Mouse (Mus musculus) layer of hippocampus, postnatal 25 days (tissue): ENCODE data around the gene Foxf2. TPM values are rescaled to one million over a fixed set of nuclear protein-coding genes. Genes with fewer than 3 reads are reported as not detected.

Experiments used
- DNase-seq, 2 experiments: peaks; one replicate each; pipeline ENCODE4 v3.0.0; 2022; ENCODE audit warnings: mixed read lengths in 2 of 2, low spot score in 1 of 2; ENCODE audit errors: extremely low spot score in 1 of 2
- microRNA-seq, 2 experiments: library from miRNA; unstranded; fragments of <30 nt; microRNA quantifications; one replicate each; pipeline ENCODE4 v1.2.0; 2021
- total RNA-seq, 2 experiments: library from RNA; stranded (reverse); gene quantifications; 2 replicates each; pipeline ENCODE4 v1.2.3; 2021

The Foxf2 gene
- total RNA-seq, 2 experiments from 2014 or later = 4.1 to 5.7 TPM

- DNase-seq = no peak
Observed at GRCm38 (mm10) chr13:31667919-31668524, 42.4 kb downstream of the Foxf2 start.

GRCm38 (mm10) chr13:31672093-31672492, 46.5 kb downstream of the Foxf2 start:
- DNase-seq = no peak

Small RNA genes within 50 kb of the gene (microRNA-seq; reads per million reads assigned to microRNA genes)
- 0 reads per million in 2 experiments for gene Gm27516

Other genes with a start within 250 kb of the Foxf2 start
- gene Foxq1, start 69.7 kb upstream of the Foxf2 start, total RNA-seq = 1 to 10 TPM; 2.4 to 2.5 TPM
- gene A530084C06Rik, start 66.5 kb upstream of the Foxf2 start, total RNA-seq = under 1 TPM; 0.59 to 0.85 TPM
- 1 to 10 TPM; 3.6 to 4.2 TPM for gene Foxc1, start 180.8 kb downstream of the Foxf2 start, total RNA-seq